Mouse (Mus musculus) adrenal gland, adult 18-20 months (tissue): ENCODE data around the gene Nrn1. TPM values are rescaled to one million over a fixed set of nuclear protein-coding genes. Genes with fewer than 3 reads are reported as not detected.

Source experiments
- DNase-seq, 2 experiments: peaks; one replicate each; pipeline ENCODE4 v3.0.0; 2021 to 2022; ENCODE audit warnings: low spot score in 2 of 2
- long read RNA-seq, 2 experiments: library from polyadenylated mRNA; stranded (forward); transcript quantifications; one replicate each; pipeline ENCODE4 v2.0.0; 2021
- total RNA-seq, 2 experiments: library from RNA; stranded (reverse); gene quantifications; 1 replicate in 1 of 2; 2 replicates in 1 of 2; pipeline ENCODE4 v1.2.3; 2021

Gene Nrn1
- total RNA-seq, result 1 to 10 TPM; 3.0 to 3.5 TPM
- long read RNA-seq, experiment 1, result 0 reads
- long read RNA-seq, experiment 2, partial matches to known transcripts, result 0 of 4 reads
- long read RNA-seq, experiment 2, other reads (novel, unspliced or antisense), result 0 of 4 reads

DNA sequence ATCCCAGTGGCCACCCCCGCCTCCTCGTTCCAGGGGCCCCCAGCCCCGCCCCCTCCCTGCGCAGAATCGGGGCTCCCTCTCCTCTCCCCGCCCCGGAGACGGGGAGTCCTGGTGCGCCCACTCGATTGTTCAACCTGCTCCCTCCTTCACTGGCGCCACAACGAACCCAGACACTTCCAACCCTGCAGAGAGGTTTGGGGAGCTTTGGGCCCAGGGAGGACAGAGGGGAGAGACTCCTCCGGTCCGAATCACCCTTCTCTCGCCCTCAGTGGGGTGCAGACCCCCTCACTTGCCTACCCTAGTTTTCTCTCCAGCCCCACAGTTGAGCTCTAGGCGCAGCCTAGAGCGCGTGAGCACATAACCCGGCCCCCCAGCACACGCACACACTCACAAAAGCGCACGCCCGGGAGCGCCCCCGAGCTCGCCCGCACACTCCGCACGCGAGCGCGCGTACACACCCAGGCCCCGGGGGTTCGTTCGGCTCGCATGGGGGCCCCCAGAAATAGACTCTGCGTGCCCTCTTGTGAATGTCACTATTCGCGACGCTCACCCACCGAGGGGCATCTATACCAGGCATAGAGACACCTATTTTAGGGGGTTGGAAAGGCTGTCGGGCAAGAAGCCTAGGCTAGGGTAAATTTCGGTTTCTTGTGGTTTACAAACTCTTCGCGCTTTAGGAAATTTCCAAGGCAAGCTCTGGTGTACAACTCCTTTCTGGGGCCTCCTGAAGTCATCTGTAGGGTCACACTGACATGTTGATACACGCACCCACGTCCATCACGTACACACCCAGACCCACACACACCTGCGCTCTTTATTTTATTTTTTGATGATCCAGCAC, at the start of gene Nrn1:
Nrn1 (minus strand) TSS at position 401 of the 841 bp plus-strand sequence.
- no peak for DNase-seq

DNA sequence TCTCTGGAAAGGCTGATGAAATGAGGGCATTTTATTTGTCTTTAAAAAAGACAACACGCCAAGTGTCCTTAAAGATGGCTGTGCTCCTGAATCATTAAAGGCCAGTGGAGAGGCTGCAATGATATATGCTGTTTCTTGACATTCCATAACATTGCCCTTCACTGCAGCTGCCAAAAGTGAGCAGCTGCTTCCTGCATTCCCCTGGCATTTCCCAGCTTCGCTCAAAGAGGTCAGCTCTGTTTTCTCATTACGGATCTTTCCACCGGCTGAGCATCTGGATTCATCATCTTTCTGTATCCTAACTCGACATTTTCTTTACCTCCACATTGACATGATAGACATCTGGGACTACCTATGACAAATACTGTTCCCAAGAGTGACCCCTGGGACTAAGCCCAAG, 44.7 kb upstream of the Nrn1 start:
- DNase-seq, result no peak

DNA sequence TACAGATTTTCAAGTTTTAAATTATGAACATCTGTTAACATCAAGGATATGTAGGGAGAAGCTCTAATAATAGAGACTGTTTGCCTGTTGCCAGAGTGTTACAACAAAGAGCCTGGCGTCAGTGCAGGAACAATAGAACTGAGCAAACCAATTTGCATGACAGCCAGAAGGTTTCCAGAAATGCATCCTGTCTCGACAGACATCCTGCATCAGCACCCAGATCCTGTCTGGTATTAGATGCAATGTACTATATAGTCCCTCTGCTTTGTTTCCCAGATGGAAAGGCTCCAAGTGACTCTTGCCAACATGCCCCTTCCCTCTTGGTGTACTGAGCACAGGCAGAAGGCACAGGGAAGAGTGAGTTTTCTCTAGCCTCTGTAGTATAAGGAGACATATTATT, 31.9 kb upstream of the Nrn1 start:
- DNase-seq, result no peak

DNA sequence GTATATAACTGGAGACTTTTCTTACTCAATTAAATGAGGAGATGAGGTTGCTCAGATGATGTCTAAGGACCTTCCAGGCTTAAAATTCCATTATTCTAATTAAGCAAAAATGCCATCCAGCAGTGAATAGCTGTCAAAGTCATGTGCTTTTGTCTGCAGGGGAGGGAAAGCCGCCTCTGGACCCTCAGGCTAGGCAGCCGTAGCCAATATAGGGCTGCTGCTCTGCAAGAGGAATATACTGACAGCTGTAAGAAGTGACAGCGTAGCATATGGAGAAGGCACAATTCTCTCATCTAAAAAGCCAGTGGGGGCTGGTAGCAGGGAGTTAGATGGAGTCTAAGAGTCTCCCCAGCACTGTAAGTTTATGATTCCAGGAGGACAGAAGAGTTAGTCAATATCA, 16.9 kb upstream of the Nrn1 start:
- DNase-seq, result no peak

DNA sequence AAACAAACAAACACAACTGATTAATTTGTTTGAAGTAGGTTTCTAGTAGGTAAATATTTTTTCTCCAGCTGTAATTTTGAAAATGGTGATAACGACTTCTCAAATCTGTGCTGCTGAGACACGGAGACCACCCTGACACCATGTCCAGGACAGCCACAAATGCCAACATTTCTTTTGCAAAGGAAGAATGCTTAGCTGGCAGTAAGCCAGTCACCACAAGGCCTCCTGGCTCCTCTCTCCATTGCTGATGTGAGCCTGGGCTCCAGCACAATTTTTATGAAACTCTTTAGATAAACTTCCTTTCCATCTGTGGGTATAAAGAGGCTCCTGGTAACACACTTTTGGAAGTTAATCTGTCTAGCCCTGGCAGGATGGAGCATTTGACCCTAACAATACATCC, 15.1 kb upstream of the Nrn1 start:
- DNase-seq, result no peak

DNA sequence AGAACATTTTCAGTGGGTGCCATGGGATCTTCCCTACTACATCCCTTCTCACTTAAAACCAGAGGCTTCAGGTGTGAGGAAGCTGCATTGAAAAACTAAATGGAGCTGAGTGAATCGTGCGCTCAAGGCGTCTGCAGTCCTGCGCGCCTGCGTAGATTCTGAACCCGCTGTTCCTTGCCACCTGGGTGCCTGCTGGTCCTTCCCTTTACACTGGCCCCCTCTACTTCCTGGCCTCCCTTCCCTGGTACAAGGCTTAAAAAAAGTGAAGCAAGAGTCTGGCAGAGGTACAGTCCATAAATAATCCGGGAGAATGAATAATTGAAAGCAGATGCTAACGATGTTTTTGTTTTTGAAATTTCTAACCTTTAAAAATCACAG, 1.7 kb upstream of the Nrn1 start:
- DNase-seq, result no peak

DNA sequence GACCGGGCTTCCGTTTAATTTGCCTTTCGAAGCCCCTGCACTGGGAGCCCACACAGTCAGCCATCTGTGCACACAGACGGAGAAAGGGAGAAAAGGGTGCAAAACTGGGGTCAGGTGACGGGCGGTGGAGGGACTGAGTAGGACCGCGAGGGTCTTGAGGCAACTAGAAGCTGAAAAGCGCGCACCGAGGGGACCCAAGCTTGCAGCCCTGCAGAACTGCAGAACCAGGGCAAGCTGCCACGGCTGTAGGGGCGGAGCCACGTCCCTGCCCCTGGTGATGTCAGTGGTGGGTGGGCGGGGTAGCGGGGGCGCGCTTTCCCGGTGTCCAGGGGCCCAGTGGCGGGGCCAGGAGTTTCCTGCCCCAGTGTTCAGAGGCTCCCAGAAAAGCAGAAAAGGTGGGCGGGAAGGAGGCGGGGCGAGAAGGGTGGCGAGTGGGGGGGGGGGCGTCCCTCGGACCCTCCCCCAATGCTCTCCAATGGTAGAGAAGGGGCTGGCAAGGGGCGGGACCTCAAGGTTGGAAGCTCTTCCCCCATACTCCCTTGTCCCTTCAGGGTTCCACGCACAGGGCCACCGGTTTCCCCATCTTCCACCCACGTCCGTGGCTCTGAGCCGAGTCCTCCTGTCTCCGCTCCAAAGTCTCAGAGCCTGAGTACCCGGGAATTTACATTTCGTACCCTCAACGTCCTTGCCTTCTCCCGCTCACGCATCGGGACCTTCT, 1.1 kb upstream of the Nrn1 start:
- peak in 1 of 2 experiments; percentile 14 for DNase-seq

DNA sequence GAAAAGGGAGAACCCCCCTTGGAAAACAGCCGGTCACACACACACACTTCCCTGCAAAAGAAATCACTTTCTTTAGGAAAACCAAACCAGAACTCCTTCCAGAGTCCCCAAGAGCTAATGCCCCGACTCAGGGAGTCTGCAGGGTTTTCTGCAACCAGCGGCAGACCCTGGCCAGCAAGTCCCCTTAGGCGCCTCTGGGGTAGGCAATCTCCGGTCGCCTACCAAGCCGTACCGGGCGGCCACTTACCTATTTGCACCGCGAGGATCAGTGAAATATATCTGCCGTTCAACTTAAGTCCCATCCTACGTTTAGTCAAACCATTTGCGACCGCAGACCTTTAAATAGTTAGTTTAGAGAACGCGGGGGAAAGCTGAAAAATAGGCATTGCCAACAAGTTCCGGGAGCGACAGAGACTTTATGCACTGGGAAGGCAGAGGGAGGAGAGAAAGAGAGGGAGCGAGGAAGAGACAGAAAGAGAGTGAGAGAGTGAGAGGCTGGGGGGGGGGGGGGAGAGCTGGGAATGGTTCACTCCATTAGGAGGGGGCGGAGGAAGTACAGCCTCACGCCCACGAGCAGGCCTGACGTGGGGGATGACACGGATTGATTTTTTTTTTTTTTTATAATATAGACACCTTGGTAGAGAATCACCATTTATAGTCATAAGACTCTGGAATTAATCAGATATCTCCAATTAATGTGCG, 791 bp downstream of the Nrn1 start:
- DNase-seq, result no peak

DNA sequence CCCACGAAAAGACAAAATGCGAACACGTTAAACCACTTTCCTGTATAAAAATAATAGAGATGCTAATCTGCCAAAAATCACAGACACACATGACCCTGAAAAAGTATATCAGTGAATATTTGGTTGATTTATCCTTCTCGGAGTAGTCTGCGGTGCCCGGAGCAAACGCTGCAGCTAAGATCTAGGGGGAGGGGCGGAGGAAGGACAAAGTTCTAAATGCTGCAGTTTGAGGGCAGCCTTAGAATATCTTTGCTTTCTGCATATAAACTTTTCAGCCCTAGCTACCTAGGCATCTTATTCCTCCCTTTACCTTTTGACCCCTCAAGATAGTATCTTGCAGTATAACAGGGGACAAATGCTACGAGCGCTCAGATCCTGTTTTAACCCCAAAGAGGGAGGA, 1.4 kb downstream of the Nrn1 start:
- DNase-seq, result no peak

DNA sequence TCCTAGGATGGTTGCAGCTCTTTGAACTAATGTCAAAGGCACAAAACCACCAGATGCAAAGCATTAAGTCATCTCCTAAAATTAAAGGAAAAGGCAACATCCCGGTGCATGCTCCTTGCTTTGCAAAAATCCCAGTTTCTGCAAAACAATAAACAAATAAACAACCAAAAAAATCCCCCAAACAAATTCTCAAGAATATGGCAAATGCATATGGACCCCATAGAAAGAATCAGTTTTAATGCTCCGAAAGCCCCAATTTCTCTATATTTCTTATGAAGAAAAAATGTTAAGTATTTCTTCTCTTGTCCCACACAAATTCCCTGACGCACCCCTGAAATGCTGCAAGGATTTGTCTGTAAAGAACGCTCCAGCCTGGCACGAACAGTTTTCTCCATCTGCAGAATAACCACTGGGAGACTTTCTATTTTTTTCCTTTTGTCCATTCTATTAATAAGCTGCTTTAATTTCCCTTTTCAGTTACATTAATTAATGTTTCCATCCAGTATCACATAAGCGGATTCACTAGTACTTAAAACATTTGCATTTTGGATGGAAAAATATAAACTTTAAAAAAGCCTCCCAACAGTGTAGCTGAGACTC, 1.9 kb downstream of the Nrn1 start:
- DNase-seq, result no peak

DNA sequence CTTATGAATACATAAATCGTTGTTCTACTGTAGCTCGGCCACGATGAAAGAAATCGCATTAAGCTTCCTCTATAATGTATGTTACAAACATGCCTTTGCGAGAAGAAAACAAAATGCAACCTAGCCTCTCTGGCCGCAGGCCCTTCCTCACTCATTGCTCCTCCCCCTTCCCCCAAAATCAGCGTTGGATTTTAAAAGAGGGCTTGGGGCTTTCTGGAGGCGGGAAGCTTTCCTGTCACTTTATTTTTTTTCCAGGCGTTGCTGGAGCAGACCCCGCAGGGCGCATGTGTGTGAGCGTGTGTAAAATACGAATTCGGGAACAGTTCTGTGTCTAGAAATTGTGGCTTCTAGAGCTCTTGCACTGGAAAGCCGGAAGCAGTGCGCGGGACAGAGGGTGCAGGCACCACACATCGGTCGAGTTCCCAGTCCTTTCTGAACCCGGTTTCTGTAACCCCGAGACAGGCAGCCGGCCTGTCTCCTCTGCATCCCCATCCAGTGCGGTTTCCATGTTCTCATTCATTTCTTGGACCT, 2.9 kb downstream of the Nrn1 start:
- peak in 1 of 2 experiments; percentile 11 for DNase-seq

DNA sequence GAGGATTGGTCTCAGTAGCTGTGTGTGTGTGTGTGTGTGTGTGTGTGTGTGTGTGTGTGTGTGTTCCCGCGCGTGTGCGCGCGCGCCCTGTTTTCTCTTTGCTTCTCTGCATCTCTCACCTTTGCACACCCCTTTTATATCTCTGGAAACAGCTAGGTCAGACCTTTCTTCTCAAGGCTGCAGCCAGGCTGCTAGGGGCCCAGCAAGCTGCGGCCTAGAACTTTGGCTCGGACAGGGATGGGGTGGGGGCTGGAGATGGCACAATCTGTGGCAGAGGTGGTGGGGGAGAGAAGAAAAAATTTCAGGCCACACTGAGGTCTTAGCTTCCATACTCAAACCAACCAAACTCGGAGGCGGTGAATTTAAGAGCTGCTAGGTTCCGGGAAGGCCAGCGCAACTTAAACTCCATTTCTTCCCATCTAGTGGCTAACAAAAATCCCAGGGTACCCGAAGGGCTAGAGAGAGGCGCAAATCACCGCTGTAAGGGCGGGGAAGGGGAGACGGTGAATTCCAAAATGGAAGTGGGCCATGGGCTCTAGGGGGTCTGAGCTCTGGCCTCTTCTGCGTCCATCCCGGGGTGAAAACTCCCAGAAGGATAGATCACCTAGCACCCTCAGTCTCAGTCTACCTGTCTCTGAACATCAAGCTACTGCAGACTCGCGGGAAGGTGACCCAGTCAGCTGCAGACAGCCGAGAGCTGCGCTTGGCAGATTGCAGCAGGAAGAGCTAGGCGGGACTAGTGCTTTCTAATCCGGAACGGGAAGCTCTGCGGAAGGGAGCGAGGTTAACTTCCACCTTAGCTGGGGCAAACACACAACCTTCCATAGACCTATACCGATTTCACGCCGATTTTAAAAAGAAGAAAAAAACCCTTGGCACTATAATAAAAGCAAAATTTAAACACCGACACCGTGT, 3.7 kb downstream of the Nrn1 start:
- DNase-seq, result no peak

DNA sequence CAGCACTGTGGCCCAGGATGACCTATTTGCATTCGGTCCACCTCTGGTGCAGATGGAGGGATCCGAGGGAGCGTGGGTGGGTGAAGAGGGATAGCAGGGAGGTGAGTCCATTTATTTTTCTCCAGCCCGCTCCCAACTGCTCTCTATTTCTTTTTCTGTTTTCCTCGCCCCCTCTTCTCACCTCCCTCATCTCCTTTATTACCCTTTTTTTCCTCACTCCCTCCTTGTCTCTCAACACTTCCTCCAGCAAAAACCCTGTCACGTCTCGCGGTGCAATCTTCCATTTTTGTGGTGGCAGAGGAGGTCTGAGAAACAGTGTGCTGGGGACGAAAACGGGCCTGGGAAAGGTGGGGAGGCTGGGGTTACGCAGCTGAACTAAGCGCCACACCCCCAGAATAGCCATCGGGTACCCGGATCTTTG, 4.6 kb downstream of the Nrn1 start:
- DNase-seq, result no peak

DNA sequence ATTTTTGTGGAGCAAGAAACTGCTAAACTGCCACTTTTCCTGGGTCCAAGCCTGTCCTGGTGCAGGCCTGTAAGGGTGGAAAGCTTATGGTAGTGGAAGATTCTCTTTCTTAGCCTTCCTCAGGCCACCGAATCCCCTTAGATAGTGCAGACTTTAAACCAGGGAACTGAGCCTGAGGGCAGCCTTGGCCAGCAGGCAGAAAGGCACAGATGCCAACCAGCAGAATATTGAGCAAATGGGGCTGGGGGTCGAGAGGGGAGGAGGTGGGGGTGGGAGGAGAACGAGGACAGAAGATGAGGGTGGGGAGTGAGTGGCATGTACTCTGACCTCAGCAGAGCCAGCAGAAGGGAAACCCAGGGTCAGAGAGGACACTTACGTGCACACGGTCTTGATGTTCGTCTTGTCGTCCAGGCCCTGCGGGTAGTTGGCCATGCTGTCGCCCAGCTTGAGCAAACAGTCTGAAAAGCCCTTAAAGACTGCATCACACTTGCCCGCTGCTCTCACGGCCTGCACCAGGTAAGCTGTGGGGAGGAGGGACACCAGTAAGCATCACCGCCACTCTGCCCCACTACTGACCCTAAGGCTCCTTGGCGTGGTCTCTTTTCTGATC, 5.1 kb downstream of the Nrn1 start:
- DNase-seq, result no peak

DNA sequence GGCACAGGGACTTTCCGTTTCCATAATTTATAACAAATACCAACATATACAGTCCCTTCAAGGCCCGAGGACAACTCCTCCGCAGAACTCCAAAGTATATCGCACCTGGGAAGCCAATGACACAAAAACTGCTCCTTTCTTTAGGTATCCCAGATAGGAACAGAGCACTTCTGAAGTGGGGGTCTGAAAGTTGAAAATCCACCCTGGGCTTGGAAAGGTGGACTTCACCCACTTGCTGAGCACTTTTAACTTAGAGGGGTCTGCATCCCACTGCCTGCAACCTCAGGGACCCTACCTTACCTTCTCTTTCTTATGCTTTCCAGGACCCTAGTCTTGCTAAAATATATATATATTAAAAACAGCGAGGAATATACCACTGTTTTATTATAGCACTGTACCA, 6.4 kb downstream of the Nrn1 start:
- no peak for DNase-seq

DNA sequence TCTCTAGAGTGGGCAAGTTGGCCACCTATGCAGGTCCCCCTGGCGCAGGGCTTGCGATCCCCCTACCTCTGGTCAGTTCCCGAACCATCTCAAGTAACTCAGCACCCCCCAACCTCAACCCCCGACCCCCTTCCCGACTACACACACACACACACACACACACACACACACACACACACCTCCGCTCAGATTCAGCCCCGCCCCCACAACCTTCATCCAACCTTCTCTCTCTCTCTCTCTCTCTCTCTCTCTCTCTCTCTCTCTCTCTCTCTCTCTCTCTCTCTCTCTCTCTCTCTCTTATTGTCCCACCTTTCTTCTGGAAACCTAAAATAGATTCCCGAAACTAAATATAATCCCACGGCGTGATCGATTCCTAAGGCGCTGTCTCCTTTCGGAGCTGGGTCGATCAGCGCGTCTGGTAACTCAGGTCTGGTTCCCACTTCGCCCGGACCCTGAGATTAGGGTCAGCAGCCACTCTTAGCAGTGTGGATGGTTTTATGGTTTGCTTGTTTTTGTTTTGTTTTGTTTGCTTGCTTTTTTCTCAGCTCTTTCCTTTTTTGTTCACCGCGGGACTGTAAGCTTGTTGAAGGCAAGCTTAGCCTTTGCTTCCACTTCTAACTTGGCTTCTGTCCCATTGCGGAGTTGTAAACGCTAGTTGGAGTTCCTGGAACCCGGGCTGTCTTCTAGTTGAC, 7.0 kb downstream of the Nrn1 start:
- DNase-seq, result no peak

DNA sequence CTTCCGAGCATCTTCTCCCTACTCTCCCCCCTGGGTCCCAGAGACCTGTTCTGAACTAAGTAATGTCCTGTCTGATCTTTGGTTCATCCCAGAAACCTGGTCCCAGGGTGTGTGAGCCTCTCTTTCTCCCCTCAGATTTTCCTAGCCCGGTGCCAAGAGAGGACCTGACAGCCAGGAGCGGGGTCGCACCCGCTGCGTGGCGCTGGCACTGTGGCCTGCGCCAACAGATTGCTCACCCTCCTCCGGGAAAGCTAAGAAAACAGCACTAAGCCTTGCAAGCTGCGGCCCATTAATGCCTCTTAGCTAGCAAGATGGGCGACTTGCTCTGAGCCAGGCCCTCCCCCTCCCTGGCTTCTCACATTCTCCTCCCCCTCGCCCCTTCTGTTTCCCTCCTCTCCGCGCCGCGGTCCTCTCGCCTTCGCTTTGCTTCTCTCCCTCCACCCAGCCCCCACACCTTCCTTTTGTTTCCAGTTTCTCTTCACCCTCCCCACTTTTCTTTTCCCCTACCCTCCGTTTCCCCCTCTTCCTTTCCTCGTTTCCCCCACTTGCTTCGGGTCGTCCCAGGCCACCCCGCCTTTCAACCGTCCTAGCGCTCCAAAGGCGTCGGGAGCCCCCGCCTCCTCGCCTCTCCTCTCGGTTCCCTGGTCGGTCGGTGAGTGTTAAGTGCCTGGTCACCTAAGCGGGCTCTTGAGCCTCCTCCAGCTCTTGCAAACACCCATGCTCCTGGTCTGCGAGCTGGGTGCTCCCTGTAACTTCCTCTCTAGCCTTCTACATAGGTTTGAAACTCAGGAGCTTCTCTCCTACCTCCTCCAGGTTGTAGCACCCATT, 7.8 kb downstream of the Nrn1 start:
- no peak for DNase-seq

DNA sequence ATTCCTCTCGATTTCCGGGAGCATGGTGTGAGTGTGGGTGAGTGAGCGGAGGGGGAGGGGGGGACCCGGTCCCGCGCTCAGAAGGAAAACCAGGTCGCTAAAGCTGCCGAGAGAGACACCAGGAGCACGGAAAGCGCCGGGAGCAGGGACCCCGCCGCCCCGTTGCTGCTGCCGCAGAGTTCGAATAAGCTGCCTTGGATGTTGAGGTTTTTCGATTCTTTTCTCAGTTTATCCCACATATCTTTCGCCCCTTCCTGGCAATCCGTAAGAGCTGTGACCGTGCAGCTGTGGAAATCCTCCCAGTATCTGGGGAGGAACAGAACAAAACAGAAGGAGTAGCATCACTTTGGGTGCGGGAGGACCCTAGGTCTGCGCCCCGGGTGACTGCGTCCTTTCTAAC, 8.4 kb downstream of the Nrn1 start:
- DNase-seq, result no peak
